Mouse (Mus musculus) CH12.LX (cell line): Measurements from ENCODE around the gene Golga3.

Experiments used
- CTCF ChIP-seq, 2 experiments: IDR thresholded peaks in 1 of 2; conservative IDR thresholded peaks in 1 of 2; 2 replicates each; pipeline ENCODE4 v1.5.1; 2011 to 2012; ENCODE audit warnings: low read depth in 2 of 2, low read length in 2 of 2, improper control_type of control experiment in 1 of 2, inconsistent platforms in 1 of 2, mild to moderate bottlenecking in 1 of 2, moderate library complexity in 1 of 2
- EP300 ChIP-seq: IDR thresholded peaks from 2 replicates; pipeline ENCODE4 v1.6.1; 2011; ENCODE audit warnings: low read length, improper control_type of control experiment
- MAX ChIP-seq: IDR thresholded peaks from 2 replicates; pipeline ENCODE4 v1.6.1; 2011; ENCODE audit warnings: low read length, improper control_type of control experiment
- MEF2A ChIP-seq: IDR thresholded peaks from 2 replicates; pipeline ENCODE4 v1.6.1; 2014; ENCODE audit warnings: low read depth, mild to moderate bottlenecking, inconsistent platforms, low read length, improper control_type of control experiment, borderline replicate concordance
- POLR2A ChIP-seq: IDR thresholded peaks from 2 replicates; pipeline ENCODE4 v1.6.1; 2011; ENCODE audit warnings: low read depth, mild to moderate bottlenecking, improper control_type of control experiment, low read length
- RCOR1 ChIP-seq: conservative IDR thresholded peaks from 2 replicates; pipeline ENCODE4 v1.6.1; 2012; ENCODE audit warnings: low read depth, mild to moderate bottlenecking, inconsistent platforms, low read length, improper control_type of control experiment
- SMC3 ChIP-seq: IDR thresholded peaks from 2 replicates; pipeline ENCODE4 v1.6.1; 2011; ENCODE audit warnings: low read depth, low read length, improper control_type of control experiment
- ZKSCAN1 ChIP-seq: IDR thresholded peaks from 2 replicates; pipeline ENCODE4 v1.6.1; 2012; ENCODE audit warnings: low read depth, inconsistent platforms, low read length, improper control_type of control experiment, borderline replicate concordance
- ZNF384 ChIP-seq: IDR thresholded peaks from 2 replicates; pipeline ENCODE4 v1.6.1; 2012; ENCODE audit warnings: low read depth, low read length, improper control_type of control experiment, inconsistent platforms

DNA sequence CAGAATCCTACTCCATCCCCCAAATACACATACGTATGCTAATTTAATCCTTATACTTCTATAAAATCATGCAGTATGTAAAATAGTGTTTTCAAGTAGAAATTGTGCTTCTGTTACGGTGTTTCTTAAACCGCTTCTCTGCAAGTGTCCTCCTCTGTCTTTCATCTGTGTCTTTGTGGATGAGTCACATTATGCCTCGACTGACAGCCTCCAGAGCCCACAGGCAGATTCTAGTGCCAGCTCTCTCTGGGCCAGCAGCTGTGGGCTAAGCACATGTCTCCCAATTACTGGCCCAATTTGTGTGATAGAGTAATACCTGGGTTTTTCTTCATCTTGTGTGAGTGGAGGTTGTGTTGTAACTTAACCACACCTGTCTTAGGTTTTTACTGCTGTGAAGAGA lies 7.1 kb upstream of the Golga3 start:
- TF ChIP-seq POLR2A (no peak), ZKSCAN1 (no peak), MEF2A (no peak), RCOR1 (no peak), ZNF384 (no peak), CTCF (conservative IDR thresholded peaks at IDR 0.05 in 1 of 2, IDR thresholded peaks at IDR 0.05 in 1 of 2; ENCODE audit: low read depth in 2 of 2, low read length in 2 of 2) (no peak), MAX (no peak), SMC3 (no peak), EP300 (no peak)
